Mouse (Mus musculus) Muller cell, postnatal 12 days (primary cell): ENCODE results near the gene Dmbx1.

Experiments
- DNase-seq: peaks from one replicate; pipeline ENCODE4 v3.0.0-alpha.2; 2015; ENCODE audit errors: inconsistent ontology term

Dmbx1 gene

DNA sequence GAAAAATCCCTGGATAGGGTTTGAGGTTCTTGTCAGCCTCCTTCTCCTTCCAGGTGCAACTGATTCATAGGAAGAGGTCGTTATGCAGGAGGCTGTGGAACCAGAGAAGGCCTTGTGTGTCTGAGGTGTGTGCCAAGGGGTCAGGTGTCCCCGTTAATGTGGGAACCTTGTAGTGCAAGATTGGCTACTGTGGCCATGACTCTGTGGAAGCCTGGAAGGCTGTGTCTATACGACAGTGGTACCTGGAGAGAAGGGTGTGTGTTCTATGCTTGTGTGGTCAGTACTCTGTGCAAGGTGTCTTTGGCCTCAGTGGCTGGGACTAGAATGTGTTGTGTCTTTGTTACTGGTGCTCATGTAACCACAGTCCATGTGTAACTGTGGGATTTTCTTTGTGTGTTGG lies 955 bp upstream of the Dmbx1 start:
- DNase-seq, result no peak

DNA sequence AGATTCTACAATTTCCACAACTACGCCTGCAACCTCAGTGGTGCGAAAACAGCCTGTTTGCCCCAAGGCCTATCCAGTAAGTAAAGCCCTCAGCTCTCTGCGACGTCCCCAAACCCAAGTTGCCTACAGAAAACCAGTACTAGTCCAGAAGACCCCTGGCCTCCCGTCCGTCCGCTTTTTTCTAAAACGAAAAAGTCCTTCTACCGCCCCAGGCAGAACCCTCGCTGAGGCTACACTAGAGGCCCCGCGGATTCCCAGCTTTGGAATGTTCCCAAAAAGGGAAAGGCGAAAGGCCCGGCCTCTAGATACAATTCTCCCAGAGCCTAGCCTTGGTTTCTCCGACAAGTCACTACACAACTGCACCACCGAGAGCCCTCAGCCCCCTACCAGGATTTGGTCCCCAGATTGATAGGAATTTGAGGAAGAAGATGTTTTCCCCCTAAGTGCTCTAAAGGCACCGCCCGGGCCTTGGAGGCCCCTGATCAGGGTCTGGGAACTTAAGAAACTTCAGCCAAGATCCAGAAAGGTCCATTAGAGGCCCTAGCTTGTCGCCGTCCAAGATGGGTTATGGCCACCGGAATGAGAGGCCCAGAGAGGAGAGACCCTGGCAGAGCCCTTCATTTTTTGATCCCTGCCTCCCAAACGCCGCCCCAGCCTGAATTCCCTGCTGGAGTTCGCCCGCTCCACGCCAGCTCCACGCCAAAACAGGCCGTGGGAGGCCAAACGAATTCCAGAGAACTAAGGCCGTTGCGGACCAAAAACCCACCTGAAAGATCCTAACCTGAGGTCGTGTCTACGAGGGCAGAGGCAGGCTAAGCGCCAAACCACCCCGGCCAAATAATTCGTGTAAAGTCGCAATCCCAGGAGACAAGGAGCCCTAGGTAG lies 1.2 kb downstream of the Dmbx1 start:
- DNase-seq, result peak; percentile 71

DNA sequence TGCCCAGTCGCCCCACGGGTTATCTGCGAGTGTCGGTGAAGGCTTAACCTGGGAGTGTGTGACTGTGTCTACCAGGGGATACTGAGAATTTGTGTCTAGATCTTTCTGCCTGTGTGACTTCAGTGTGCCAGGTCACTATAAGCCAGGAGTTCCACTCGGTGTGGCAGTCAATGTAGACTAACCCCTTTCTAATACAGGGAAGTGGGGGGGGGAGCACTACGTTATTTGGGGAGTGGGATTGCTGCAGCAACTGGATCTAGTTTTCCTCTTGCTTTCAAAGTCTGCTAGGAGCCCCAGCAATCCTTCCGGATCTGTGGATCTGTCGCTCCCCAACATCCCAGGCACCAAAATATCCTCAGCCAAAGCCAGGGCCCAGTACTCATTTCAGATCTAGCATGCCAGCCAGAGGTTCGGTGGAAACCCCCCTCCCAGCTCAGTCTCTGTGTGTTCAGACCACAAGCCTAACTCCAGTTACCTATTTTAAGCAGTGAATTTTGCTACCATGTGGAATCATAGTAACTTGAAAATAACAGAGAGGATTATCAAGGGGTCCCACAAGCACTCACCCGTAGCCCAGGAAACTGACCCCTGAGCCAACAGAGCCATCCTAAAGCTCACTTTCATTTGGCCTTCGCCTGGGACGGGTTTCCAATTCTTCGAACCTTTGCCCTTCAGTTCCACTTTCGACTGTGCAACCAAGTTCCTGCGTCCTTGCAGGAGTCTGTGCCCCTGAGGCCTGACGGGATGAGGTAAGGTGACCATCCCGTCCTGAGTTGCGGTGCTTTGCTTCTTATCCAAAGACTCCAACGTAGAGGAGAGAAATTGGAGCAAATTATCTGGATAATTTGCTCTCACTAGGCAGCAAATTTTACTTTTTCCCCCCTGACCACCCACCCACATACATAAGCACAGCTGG lies 2.4 kb downstream of the Dmbx1 start:
- no peak for DNase-seq

DNA sequence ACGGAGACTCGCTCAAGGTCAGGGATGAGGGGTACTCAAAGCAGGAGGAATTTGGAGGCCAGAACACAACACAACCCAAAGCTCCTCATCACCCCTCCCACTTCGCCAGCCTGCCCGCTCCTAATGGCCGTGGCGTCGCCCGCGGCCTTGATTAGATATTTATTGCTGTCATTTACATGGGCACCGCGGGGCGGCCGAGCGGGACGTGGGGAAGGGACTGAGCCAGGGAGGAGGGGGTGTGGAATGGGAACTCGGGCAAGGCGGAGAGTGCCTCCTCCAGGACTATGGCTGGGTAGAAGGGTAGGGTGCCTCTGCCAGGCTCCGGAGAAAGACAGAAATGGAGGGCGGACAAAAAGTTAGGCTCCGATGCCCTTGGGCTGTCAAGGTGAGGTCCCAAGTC lies 3.1 kb downstream of the Dmbx1 start:
- DNase-seq, result peak; percentile 21

DNA sequence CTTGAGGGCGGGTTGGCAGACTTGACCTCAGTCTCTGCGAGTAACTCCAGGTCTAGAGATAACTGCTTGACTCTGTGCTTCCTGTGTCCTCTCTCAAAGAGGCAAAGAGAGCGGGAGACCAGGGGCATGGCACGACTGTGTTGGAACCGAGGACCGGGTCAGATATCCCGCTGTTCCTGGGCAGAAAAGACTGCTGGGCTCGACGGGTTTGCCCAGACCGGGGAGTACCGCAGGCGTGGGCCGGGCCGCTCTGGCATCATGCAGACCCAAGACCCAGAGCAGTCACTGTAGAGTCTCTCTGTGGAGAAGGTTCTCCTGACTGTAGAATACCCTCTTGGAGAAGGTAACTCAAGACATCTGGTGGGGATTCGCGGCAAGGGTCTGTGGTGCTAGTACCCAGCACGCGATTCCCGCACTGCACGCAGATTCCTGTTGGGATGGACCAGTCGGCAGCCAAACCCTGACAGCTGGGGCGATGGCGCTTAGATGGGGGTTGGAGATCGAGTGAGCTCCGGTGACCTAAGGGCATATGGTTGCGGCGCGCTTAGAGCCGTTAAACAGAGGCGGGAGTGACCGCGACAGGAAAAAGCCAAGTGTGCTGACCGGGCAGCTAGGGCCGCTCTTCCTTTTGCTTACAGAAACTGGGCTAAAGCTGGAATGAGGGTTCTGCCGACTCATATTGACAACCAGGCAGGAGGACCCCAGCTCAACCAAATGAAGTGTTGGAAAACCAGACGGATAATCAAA lies 3.7 kb downstream of the Dmbx1 start:
- peak; percentile 27 for DNase-seq

DNA sequence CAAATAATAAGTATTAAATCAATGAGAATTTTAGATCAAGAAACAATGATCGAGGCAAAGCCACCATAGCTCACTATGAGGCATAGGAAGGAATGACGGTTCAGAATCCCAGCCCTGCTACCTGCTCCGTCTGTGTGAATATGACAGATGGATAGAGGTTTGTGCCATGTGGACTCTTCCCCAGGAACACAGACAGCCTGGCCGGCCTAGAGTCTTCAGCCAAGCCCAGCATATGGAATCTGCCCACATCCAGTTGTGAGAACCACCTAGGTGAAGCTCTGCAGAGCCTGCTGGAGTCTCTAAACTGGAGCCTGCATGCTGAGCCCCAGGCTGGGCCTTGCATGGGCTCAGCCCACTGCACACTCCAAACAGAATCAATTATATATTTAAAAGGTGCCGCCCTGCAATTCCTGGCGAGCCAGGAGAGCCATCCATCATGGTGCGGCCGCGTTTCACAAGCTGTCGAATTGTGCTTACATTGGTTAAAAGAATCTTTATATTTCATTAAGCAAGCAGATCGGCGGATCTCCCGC lies 8.1 kb downstream of the Dmbx1 start:
- DNase-seq, result no peak

DNA sequence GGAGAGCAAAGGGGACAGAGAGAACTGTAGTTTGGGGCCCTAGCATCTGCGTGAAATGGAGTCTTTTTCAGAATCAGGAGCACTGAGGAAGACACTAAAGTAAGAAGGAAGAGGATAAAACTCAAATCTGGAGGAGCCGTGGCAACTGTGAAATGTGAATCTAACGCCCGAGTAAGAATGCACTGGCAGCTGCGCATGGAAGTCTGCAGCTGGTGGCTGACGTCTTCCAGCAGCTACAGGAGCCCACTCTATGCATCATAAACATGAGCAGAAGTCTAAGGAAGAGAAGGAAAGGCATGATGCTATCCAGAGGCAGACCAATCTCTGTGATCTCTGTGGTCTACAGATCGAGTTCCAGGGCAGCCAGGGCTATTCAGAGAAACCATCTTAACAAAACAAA lies 12.1 kb downstream of the Dmbx1 start:
- no peak for DNase-seq

DNA sequence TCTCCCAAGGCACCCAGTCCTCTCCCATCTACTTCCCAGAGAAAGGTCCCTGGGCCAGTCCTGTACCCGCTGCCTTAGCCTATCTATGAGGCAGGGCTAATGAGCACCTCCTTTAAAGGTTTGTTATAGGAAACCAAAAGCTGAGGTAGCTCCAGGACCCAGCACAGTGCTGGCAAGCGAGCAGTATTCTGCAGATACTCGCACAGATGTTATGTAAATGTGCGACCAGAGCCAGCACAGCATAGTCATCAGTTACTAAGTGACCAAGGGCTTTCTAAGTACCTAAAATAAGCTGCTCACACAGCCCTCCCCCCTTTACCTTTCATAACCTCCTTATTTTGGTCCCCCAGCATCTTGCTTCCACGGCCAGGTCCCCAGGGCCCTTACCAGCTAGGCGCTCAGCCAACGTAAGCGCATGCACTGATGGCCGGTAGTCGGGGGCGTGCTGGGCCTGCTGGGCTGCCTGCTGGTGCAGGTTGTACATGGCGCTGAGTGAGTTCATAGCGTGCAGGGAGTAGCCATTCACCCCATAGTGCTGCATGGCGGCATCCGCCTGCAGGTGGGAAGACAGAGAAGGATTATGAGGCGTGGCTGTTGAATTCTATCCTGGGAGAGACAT lies 16.4 kb downstream of the Dmbx1 start:
- no peak for DNase-seq

DNA sequence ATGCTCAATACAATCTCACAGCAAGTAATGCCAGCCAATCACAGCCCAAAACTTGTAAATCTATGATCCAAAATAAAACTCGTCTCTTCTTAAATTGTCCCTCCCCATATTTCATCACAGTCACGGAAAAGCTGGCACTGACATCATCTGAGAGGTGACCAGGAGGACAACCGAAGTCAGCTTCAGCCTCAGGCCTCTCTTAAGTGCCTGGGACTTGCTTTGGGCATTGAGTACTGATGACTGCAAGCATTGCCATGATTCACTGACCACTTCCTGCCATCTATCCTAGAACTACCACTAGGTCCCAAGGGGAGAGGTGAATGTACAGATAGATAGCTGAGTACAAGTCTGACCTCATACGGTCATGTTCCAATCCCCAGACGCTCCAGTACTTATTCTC lies 17.0 kb downstream of the Dmbx1 start:
- no peak for DNase-seq

DNA sequence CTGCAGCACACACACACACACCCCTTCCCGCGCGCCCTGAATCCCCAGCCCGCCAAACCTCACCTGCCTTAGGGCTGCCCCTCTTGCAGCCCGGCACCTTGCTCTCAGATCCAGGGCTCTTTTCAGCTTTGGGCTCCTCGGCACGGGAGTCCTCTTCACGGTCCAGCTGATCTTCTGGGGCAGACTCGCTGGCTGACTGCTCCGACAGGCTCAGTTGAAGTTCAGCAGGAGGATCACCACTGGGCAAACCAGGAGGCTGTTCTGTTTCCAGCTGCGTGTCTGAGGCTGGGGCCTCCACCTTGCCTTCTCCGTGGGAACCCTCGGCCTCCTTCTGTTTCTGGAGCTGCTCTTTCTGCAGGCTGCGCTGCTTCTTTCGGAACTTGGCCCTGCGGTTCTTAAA lies 19.8 kb downstream of the Dmbx1 start:
- DNase-seq, result no peak

DNA sequence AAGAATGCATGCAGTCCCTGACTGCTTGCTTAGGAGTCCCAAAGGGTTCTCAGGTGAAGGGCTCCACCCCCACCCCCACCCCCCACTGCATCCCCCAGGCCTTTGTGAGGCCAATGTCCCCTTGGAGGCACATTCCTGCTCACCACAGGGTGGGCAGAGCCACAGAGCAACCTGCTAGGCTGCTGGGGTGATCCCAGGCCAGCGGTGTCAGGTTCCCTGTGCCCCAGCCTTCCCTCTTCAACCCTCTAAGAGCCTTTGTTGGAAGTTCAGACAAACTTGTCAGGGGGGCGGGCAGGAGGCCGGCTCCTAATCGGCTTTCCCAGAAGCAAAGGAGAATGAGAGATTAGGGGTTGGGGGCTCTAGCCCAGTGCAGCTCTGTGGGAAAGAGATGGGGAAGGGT lies 28.1 kb downstream of the Dmbx1 start:
- no peak for DNase-seq

DNA sequence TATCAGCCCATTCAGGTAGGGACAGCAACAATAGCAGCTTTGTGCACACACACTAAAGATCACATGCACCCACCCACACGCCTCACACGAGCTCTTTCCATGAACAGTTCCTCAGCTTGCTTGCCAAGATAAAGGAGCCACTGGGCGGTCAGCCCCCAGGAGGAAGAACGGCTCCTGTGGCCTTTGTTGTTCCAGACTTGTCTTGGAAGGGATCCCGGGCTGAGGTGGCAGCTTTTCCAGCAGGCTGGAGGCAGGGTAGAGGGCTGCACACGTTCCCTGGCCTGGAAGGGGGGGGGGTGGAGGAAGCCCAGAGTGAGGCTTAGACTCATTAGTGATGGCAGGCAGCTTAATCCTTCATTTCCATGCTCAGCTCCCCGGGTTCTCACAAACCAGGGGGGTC lies 31.1 kb downstream of the Dmbx1 start:
- DNase-seq, result peak; percentile 79

DNA sequence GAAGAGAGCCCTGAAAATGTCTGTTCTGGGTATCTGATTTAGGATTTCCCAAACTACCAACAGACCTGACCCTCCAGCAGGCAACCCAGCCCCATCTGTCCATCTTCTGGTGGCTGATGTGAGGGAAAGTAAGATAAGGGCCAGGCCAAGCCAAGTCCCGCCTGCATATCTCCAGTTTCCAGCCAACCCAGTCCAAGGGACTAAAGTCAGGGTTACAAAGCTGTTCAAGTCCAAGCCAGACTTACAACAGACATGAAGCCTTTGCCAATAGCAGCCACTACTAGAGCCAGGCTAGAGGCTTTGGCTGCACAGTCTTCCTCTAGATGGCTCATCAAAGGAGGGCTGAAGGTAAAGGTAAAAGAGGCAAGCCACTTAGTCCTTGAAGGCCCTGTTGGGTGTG lies 31.7 kb downstream of the Dmbx1 start:
- no peak for DNase-seq

DNA sequence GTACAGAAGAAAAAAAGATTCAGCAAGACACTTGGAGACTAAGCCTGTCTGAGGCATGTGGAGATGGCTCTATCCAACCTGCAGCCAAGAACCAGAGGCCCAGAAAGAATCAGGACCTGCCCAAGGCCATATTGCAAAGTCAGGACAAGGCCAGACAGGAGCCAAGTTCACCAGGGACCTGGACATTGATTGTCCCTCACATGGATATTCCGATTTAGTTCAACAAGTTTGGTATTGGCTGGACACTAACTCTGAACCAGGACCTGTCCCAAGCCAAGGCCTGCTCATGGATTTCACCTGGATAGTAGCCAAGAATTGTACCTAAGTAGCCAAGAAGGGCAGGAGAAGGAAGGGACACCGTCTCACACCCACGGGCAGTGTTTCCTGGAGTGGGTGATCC lies 32.9 kb downstream of the Dmbx1 start:
- no peak for DNase-seq

DNA sequence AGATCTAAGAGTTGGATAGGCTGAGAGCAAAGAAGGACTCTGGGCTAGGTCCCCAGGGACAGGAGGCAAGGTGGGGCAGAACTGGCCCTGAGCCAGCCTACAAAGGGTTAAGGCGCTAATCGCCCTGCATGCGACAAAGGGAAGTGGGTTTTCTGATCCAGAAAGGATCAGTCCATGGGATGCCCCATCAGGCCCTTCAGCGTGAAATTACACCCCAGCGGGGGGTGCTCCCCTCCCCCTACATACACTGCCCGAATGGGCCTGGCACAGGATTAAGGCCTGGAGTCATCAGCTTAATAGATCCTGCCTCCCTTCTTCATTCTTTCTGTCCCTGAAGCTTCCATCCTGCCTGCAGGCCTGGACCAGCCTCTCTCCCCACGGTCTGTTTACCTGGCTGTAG lies 34.0 kb downstream of the Dmbx1 start:
- no peak for DNase-seq

DNA sequence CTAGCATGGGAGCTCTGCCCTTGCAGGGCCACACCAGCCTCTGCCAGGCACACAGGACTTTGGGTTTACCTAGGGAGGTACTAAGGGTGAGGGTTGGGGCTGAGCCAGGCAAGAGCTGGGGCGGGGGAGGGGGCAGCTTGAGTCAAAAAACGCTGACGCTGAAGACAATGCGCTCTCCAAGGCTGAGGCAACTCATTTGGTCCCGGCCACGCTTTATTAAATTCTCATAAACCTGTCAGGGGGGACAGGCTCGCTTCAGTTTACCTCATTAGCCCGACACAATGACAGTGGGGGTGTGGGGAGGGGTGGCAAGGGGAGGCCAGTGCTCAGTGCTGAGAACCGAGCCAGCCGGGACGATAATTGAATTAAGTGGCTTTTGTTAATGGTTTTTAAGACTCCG lies 35.4 kb downstream of the Dmbx1 start:
- no peak for DNase-seq

DNA sequence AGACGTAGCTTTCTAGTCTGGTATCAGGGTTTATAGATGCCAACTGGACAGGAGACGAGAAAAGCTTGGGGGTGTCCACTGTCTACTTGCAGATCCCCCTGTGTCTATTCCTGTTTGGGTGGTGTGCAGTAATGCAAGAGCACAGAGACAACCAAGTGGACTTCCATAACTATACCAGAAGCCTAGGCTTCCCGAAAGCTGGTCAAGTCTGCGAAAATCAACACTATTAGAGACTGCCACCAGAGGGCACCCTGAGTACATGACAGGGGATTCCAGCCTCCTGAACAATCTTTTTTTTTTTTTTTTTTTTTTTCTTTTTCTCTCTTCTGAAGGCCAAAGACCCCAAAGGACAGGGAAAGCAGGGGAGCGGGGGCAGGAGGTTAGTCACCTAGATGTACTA lies 36.9 kb downstream of the Dmbx1 start:
- peak; percentile 47 for DNase-seq

DNA sequence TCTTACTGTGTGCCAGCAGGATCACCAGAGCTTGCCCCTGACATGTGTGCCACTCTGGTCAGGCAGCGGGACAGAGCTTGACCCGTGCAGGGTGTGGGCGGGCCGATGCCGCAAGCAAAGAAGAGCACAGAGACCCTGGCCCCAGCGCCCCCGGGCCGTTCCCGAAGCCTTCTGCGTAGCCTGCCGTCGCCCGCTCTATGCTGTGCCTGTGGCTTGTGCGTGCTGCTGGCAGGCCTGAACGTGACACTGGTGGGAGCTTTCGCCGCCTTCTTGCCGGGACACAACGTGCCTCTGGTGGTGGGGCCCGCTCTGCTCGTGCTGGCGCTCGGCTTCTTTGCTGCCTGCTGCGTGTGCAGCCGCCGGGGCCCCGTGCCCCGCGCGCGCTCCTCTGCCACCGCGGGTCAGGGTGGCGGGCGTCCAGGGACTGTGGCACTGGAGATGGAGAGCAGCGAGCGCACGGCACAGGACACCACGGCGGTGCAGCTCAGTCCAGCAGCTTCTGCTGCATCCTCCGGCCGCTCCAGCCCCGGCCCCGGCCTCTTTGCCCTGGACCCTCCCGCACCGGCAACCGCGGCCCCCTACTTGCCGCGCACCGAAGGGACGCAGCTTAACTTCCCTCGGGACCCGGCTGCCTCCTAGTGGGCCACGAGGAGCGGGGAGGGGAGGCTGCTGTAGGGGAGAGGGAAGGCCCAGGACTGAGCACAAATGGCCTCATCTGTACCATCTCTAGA lies 41.7 kb downstream of the Dmbx1 start:
- peak; percentile 49 for DNase-seq

DNA sequence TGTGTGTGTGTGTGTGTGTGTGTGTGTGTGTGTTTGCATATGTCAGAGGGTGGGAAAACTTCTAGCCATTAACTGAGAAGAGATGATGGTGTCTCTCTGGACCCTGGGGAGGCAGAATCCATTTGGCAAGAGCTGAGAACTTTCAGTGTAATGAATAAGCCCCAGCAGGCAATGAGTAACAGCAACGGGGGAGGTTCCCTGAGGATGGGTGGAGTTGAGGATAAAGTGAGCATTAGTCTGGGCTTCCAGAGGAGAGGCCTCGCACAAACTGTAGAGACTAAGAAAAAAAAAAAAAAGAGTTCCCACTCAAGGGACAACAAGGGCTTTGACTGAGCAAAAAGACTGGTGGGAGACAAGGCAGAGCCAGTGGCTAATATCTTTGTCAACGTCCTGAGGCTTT lies 45.4 kb downstream of the Dmbx1 start:
- no peak for DNase-seq

DNA sequence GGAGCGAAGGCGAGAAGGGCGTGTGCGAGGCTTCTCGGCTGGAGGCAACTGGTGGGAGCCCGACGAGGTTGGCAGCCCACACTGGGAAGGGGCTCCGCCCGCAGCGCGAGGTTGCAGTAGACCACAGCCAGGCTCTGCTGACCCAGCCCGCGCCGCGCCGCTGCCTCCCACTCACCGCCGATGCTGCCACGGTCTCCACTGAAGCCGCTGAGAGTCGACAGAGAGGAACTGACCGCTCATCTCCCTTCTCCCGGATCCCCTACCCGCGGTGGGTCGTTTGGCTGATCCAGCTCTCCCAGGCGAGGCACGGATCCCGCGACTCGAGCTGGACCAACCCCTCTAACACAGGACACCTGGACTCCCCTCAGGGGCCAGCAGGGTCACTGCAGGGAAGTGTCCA lies 49.2 kb downstream of the Dmbx1 start, which contains the start of gene 6430628N08Rik:
TSS of gene 6430628N08Rik (plus strand) at position 113 of the 400 bp plus-strand sequence.
- peak; percentile 23 for DNase-seq

DNA sequence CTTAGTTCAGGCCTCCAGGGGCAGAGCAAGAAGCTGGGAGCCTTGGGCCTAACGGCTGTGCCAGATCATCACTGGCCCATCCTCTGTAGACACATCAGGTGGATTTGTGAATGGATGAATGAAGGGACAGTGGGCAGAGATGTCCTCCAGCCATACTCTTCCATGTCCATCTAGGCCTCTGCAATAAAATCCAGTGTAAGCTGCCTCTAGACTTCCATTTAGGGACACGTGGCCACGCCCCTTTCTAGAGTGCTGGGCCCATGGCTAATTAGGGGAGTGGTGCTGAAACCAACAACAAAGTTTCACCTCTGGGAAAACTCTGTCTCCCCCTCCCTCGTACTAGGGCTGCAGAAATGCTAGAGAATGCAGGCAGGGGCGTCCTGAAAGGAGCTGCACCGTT lies 49.7 kb downstream of the Dmbx1 start:
- peak; percentile 24 for DNase-seq
